Mouse (Mus musculus) heart, adult 2 months (tissue): Measurements from ENCODE around the gene Atrip. TPM values are rescaled to one million over a fixed set of nuclear protein-coding genes. Genes with fewer than 3 reads are reported as not detected.

Experiments
- DNase-seq, 2 experiments: peaks; one replicate each; pipeline ENCODE4 v3.0.0; 2021
- H3K27ac ChIP-seq: fragments of 200-600 bp; 2 replicates; pipeline ENCODE4 v1.8.1; 2022
- H3K27me3 ChIP-seq: fragments of 200-500 bp; 2 replicates; pipeline ENCODE4 v1.6.1; 2012; ENCODE audit warnings: mild to moderate bottlenecking, low read length, inconsistent platforms, mixed read lengths; ENCODE audit not compliant: control insufficient read depth, insufficient read depth
- H3K36me3 ChIP-seq: fragments of 200-500 bp; 2 replicates; pipeline ENCODE4 v1.6.1; 2012; ENCODE audit warnings: low read length, inconsistent platforms; ENCODE audit not compliant: control insufficient read depth, insufficient read depth
- H3K4me1 ChIP-seq: fragments of 200-500 bp; 2 replicates; pipeline ENCODE4 v1.6.1; 2011; ENCODE audit warnings: low read length; ENCODE audit not compliant: control insufficient read depth, insufficient read depth
- H3K4me3 ChIP-seq: fragments of 200-600 bp; 2 replicates; pipeline ENCODE4 v1.8.1; 2022
- H3K79me2 ChIP-seq: fragments of 200-500 bp; replicated peaks from 2 replicates; pipeline ENCODE4 v1.6.1; 2012; ENCODE audit warnings: mild to moderate bottlenecking, inconsistent platforms, low read length, moderate library complexity, mixed read lengths; ENCODE audit not compliant: control insufficient read depth, insufficient read depth
- H3K9ac ChIP-seq: fragments of 200-500 bp; 2 replicates; pipeline ENCODE4 v1.6.1; 2012; ENCODE audit warnings: low read depth, mild to moderate bottlenecking, control low read depth, inconsistent platforms, low read length, mixed read lengths
- CTCF ChIP-seq: fragments of 200-600 bp; IDR thresholded peaks from 2 replicates; pipeline ENCODE4 v1.8.1; 2022; ENCODE audit warnings: antibody characterized with exemption, mild to moderate bottlenecking, moderate library complexity
- EP300 ChIP-seq: fragments of 200-500 bp; IDR thresholded peaks from 2 replicates; pipeline ENCODE4 v1.6.1; 2011; ENCODE audit warnings: low read depth, low read length, control low read depth; ENCODE audit not compliant: insufficient read depth
- POLR2A ChIP-seq: fragments of 200-500 bp; IDR thresholded peaks from 2 replicates; pipeline ENCODE4 v1.6.1; 2011; ENCODE audit warnings: mild to moderate bottlenecking, low read depth, low read length, control low read depth; ENCODE audit not compliant: insufficient read depth
- WGBS: fragments of 180-500 bp; shearing (Covaris S2); methylation state at CpG from one replicate; pipeline ENCODE4 v1.1.7; 2018; 5-methylcytosine and 5-hydroxymethylcytosine counted together
- intact Hi-C: fragments of 180-260 bp; cut with DNase I; formaldehyde crosslinking; loops from one replicate; pipeline ENCODE4 v1.15.1; 2025
- polyA plus RNA-seq: library from polyadenylated mRNA; depleted of rRNA; stranded (reverse); fragments of >200 nt; gene quantifications from 2 replicates; pipeline ENCODE4 v1.2.3, GENCODE M21; 2012
- total RNA-seq, 2 experiments: library from RNA; stranded (reverse); gene quantifications; 2 replicates each; pipeline ENCODE4 v1.2.3; 2021

Gene Atrip
- total and polyA plus RNA-seq, 3 experiments = 8.0 to 10.0 (median 9.0) TPM

DNA sequence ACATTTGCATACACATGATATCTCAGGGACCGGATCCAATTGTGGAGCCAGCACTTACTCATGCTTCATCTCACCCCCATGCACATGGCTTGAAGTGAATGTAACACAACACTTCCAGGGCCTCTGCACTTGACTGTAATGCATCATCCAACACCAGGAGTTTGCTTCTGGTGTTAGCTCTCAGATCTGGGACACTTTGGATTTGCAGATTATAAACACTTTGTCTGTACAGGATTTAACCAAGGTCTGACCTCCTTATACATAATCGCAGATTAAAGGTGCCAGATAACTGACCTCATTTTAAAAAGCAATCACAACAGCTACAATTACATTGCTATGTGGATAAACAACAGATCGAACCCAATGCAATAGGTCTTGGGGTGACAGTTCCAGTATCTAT is 6.6 kb upstream of the Atrip start:
- TF ChIP-seq POLR2A (no peak), CTCF (no peak)
- no peak for DNase-seq
- no peak overlapping the region for H3K27ac ChIP-seq
- H3K4me3 ChIP-seq = no peak overlapping the region
- H3K9ac ChIP-seq = no peak overlapping the region
- no peaks in the 10 kb centered on the region for H3K27me3 ChIP-seq
- H3K4me1 ChIP-seq = peaks cover 5% of the 10 kb centered on the region
- intact Hi-C loops = no loop called here
- H3K36me3 ChIP-seq = peaks cover 9% of the 10 kb centered on the region; the same call in 1 of the 2 replicates
- 88% methylated on average over 3 of the region's 3 CpGs for WGBS
- H3K79me2 ChIP-seq = no peaks in the 10 kb centered on the region

DNA sequence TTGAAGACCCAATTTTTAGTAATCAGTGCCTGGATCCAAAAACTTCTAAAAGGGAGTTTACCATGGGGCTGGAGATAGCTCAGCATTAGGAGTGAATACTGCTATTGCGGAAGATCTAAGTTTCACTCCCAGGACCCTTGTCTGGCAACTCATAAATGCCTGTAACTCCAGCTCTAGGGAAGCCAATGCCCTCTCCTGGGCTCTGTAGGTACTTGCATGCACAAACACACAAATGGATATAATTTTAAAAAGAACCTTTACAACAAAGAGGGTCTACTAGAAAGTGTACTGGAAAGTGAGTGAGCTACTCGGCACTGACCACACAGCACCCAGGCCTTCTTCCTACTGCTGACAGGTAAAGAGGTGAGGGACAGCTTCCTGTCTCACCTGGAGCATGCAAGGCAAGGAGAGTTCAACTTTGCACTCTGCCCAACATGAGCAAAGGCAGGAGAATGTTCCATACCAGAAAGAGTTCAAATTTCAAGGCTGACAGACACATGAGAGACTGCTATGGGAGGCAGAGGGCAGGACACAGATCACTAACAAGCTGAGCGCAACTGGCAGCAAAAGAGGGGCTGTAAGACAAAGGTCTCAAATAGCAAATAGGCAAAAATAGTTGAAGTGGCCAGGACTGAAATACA is 5.7 kb downstream of the Atrip start:
- H3K36me3 ChIP-seq = peaks cover 3% of the 10 kb centered on the region; the same call in 1 of the 2 replicates

DNA sequence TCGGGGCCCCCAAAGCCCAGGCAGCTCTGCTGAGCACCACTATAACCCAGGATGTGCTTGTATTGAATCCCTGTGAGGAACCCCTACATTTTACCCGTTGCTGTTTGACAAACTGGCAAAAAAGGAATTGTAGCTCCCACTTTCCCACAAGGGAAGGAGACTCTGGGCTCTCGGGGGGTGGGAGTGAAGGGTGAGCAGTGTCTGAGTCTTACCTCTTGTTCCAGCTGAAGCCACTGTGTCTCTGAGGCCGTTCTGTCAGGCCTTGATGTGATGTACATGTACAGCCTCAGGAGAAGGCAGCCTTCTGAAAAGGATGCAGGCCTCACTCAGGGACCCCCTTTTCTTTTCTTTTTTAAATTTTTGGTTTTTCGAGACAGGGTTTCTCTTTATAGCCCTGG is 13.0 kb downstream of the Atrip start:
- 0 out of 2 replicates have a peak, but pooled peaks cover 2% of the 10 kb centered on the region for H3K36me3 ChIP-seq
- WGBS = 86% methylated on average over 5 of the region's 5 CpGs
- intact Hi-C loops = loop anchor here (1.0 kb wide), 1 partner anchor 59 kb away; no protein-coding TSS in a partner anchor

More for the DNA sequence above, 5.7 kb downstream of the Atrip start:
- no peak for DNase-seq
- TF ChIP-seq POLR2A (no peak), CTCF (peak; percentile 35)
- H3K27me3 ChIP-seq = no peaks in the 10 kb centered on the region
- no peak overlapping the region for H3K4me3 ChIP-seq
- H3K79me2 ChIP-seq = peaks cover 3% of the 10 kb centered on the region; the same call in 1 of the 2 replicates
- peaks cover 2% of the 10 kb centered on the region for H3K4me1 ChIP-seq
- no peak overlapping the region for H3K9ac ChIP-seq
- 98% methylated on average over 3 of the region's 3 CpGs for WGBS
- H3K27ac ChIP-seq = no peak overlapping the region
- intact Hi-C loops = no loop called here

DNA sequence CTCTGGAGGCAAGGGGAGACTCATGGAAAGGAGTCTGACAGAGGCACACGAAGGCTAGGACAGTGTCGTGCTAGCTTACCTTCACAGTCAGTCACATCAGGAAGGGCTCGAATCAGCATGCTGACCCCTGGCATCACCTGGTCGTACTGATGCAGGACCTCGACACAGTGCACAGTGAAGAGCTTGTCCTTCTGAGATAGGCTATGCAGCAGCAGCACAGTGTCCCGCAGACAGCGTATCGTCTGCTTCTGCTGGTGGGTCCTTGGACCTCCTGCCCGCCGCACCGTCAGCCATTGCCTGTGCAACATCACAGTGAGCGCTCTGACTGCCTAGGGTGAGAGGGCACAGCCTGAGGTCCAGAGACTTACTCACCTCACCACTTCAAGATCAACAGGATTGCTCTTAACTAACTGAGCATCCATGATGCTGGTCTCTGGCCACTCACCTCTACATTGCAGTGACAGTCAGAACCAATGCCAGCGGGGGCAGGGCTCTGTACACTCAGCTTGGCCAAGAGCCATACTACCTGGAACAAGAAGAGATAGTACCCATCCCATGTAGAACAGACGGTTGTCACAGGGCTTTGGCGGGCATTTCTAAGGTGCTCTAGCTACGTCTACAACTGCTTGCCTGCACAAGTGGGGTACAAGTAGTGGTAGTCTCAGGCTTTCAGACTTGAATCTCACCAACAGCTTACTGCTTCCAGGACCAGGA is 13.6 kb downstream of the Atrip start:
- Histone ChIP-seq H3K27me3 (no peaks in the 10 kb centered on the region), H3K36me3 (0 out of 2 replicates have a peak, but pooled peaks cover 2% of the 10 kb centered on the region), H3K9ac (no peak overlapping the region), H3K79me2 (no peaks in the 10 kb centered on the region), H3K4me3 (no peak overlapping the region), H3K27ac (peak overlapping the region; percentile 91; the same call in 1 of the 2 replicates), H3K4me1 (peaks cover 15% of the 10 kb centered on the region)
- 87% methylated on average over 16 of the region's 16 CpGs for WGBS
- DNase-seq = no peak
- intact Hi-C loops = loop anchor here (1.0 kb wide), 1 partner anchor 58 kb away; no protein-coding TSS in a partner anchor
- TF ChIP-seq CTCF (no peak), EP300 (0 out of 2 replicates have a peak, but pooled peaks have one; percentile 16)

More for the DNA sequence above, 13.0 kb downstream of the Atrip start:
- H3K4me1 ChIP-seq = peaks cover 13% of the 10 kb centered on the region
- no peaks in the 10 kb centered on the region for H3K79me2 ChIP-seq
- H3K9ac ChIP-seq = no peak overlapping the region
- no peak overlapping the region for H3K4me3 ChIP-seq
- TF ChIP-seq CTCF (no peak), EP300 (no peak), POLR2A (no peak)
- no peak overlapping the region for H3K27ac ChIP-seq
- no peaks in the 10 kb centered on the region for H3K27me3 ChIP-seq
- DNase-seq = no peak

DNA sequence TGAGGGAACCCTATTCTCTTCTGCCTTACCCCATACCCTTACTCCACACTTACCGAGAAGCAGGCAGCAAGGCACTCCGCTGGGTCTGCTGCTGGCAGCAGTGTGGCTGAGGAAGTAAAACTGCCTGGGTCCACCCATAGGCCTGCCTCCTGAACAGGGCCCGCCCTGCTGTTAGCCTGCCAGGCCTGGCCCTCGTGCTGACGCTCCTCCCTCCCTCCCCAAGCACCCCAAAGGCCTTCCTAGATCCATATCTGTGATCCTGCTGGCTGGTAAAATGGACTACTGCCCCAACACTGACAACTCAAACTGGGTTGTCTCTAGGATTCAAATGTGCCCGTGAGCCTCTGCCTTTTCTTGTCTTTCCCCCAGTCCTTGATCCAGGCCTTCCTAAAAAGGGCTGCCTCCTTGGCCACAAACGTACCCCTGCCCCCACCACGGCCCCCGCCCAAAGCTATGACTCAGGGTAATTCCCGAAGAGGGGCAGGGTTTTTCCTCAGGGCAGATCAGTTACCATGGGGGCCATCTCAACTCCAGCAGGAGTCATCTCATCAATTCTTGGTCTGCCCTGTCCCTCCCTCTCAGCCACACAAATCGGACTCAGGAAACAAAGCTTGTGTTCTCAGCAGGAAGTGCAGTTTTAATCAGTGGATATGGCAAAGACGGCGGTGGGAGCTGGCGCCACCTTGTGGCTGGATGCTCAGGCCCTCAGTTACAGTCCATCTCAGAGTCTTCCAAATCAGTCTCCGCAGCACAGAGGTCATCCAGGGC is 14.6 kb downstream of the Atrip start, which contains the start of gene Trex1:
Gene Trex1 (minus strand): TSS at position 599 of the 768 bp plus-strand sequence.
- Histone ChIP-seq H3K4me1 (peaks cover 16% of the 10 kb centered on the region), H3K4me3 (peak within 1 kb of the TSS; percentile 50), H3K27me3 (no peaks in the 10 kb centered on the region), H3K79me2 (no peaks in the 10 kb centered on the region), H3K27ac (peak within 1 kb of the TSS; percentile 91), H3K36me3 (0 out of 2 replicates have a peak, but pooled peaks cover 2% of the 10 kb centered on the region), H3K9ac (peak within 1 kb of the TSS; percentile 59)
- TF ChIP-seq POLR2A = peak; percentile 98
- peak; percentile 84 for TF ChIP-seq EP300
- TF ChIP-seq CTCF = no peak; the same call in 1 of the 2 replicates
- WGBS = 1% methylated on average over 15 of the region's 15 CpGs
- intact Hi-C loops = loop anchor here (1.0 kb wide), 1 partner anchor 20 kb away; no protein-coding TSS in a partner anchor
- DNase-seq = peak; percentile 91 to 94
